Mouse (Mus musculus) stomach, postnatal 0 days (tissue): ENCODE results near the gene Igsf9b.

ENCODE experiments used
- CTCF ChIP-seq: IDR thresholded peaks from 2 replicates; pipeline ENCODE4 v1.5.1; 2016; ENCODE audit warnings: antibody characterized with exemption, low read depth, mild to moderate bottlenecking, moderate library complexity
- EP300 ChIP-seq: optimal IDR thresholded peaks from 2 replicates; pipeline ENCODE3; 2016; ENCODE audit warnings: antibody characterized with exemption

DNA sequence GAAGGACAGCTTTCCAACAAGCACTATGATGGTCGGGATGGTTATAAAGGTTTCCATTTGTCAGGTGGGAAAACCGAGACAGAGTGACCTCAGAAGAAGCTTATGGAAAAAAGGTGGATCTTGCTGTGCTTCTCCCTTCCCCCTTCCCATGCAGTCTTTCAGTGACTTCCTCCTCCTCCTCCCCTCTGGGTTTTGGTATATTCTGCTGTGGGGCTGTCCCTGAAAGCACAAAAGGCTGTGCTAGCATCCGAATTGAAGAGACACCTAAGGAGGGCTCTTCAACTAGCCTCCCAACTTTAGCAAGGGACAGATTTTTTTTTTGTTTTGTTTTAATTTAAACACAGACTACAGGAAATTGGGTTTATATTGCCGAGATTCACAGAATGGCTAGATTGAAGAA lies 1.7 kb downstream of the Igsf9b start:
- TF ChIP-seq CTCF, result no peak
- no peak for TF ChIP-seq EP300
